Mouse (Mus musculus) adrenal gland, adult 2 months (tissue): Measurements from ENCODE around the gene Hoxb7. TPM values are rescaled to one million over a fixed set of nuclear protein-coding genes. Genes with fewer than 3 reads are reported as not detected.
A peak's percentile ranks its signal among the peaks of the same experiment; 100 is the strongest.

Source experiments
- DNase-seq: peaks from one replicate; pipeline ENCODE4 v3.0.0; 2021
- polyA plus RNA-seq: library from polyadenylated mRNA; depleted of rRNA; stranded (reverse); fragments of >200 nt; gene quantifications from 2 replicates; pipeline ENCODE4 v1.2.3, GENCODE M21; 2012
- total RNA-seq, 2 experiments: library from RNA; stranded (reverse); gene quantifications; 2 replicates each; pipeline ENCODE4 v1.2.3; 2021

Gene Hoxb7
- total and polyA plus RNA-seq, 3 experiments: 46.4 to 55.9 (median 46.7) TPM

GRCm38 (mm10) chr11:96314671-96315343, 28.4 kb downstream of the Hoxb7 start:
- DNase-seq: peak; percentile 83

DNA sequence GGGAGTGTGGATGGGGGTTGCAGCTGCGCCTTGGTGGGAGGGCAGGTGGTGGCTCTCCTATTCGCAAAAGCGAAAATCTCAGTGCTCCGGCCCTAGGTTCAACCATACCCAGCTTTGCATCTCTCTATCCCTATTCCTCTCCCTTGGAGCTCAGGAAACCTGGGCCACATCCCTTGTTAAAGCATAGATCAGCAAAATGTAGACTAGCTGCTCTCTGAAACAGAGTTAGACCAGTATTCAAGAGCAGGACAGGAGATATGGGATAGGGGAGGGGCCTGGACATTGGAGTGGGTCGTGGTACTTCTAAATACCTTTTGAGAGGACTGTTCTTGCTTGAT, 28.9 kb downstream of the Hoxb7 start:
- DNase-seq: peak; percentile 75

GRCm38 (mm10) chr11:96316696-96317607, 30.5 kb downstream of the Hoxb7 start:
- DNase-seq: no peak

GRCm38 (mm10) chr11:96317608-96318367, 31.4 kb downstream of the Hoxb7 start, which contains the start of gene Hoxb4:
TSS of gene Hoxb4 (plus strand) at chr11:96318267.
- DNase-seq: peak; percentile 73

- DNase-seq: peak; percentile 91
These were observed 32.1 kb downstream of the Hoxb7 start for GRCm38 (mm10) chr11:96318368-96319070.

GRCm38 (mm10) chr11:96319071-96319902, 32.9 kb downstream of the Hoxb7 start:
- peak; percentile 77 for DNase-seq

GRCm38 (mm10) chr11:96319910-96320309, 33.5 kb downstream of the Hoxb7 start:
- peak; percentile 80 for DNase-seq

- peak; percentile 62 for DNase-seq
These were observed 34.3 kb downstream of the Hoxb7 start for GRCm38 (mm10) chr11:96320688-96321087.

DNA sequence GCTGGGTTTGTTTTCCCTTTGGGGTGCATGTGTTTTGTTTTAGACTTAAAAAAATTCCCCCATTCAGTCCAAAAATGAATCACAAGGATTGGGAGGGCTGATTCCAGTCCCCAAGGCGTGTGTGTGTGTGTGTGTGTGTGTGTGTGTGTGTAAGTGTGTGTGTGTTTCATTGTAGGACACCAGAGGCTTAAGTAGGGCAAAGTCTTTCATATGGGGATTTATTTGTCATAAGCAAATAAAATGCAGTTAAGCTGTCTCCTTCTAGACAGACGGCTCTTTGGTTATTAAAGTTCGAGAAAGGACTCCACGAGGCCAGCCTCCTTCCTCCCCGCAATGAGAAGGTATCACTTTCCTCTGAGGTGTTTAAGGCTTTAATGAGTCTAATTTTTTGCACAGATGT, 35.4 kb downstream of the Hoxb7 start:
- DNase-seq: peak; percentile 61

GRCm38 (mm10) chr11:96322738-96323137, 36.3 kb downstream of the Hoxb7 start:
- DNase-seq: no peak

GRCm38 (mm10) chr11:96323154-96323553, 36.7 kb downstream of the Hoxb7 start, which contains the start of gene Hoxb3:
TSS of gene Hoxb3 (plus strand) at chr11:96323326.
- no peak for DNase-seq

DNA sequence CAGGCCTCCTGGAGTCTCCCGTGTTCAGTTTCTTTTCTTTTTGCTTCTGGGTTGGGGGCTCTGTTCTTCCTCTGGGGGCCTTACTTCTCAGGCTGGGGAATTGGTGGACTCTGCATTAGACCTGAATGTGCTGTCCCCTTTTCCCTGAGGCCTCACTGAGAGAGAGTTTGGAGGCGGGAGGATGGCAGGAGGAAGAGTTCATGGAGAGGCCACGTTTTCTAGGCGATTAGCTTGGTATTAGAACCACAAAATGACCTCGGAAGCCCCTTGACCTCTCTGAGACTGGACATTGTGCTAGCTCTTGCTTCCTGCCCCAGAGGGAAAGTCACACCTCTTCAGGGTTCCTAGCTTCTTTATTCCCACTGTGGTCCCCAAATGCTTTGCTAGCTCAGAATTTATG, 37.7 kb downstream of the Hoxb7 start:
- DNase-seq: peak; percentile 63

- no peak for DNase-seq
These were observed 38.5 kb downstream of the Hoxb7 start for GRCm38 (mm10) chr11:96324965-96325364.

GRCm38 (mm10) chr11:96325747-96326212, 39.4 kb downstream of the Hoxb7 start:
- DNase-seq: peak; percentile 69

DNA sequence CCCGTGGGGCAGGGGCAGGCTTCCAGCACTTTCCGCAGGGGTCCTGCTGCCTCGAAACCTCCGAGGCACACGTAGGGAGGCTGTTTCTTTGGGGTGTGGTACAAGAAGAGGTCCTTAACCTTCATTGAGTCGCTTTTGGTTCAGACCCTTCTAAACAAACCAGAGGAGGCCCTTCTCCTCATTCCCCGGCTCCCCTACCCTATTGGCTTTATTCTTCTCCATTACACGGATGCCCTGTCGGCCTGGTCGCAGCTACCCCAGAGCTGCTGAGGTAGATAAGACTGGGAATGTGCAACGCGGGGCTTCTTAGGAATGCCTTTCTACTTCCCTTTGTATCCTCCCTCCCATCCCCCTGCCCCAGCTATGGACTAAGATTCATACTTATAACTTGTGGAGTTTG, 40.3 kb downstream of the Hoxb7 start:
- DNase-seq: no peak

DNA sequence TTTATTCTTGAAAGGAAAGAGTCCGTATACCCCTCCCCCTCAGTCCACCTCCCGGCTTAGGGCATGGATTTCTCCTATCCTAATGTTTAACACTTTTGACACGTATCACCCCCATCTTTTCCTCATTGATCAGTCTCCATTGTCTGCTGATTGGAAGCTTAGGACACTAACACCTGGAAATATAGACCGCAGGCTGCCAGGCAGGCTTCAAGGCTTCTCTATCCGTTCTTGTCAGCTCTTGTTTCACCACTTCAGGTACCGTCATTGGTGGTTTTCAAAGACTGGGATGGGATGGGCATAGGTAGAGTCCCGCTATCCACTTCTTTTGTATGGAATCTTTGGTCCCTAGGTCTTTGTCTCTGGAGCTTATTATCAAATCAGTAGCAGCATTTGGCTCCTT, 40.7 kb downstream of the Hoxb7 start:
- no peak for DNase-seq

GRCm38 (mm10) chr11:96327750-96328149, 41.3 kb downstream of the Hoxb7 start:
- DNase-seq: no peak

GRCm38 (mm10) chr11:96328605-96329004, 42.2 kb downstream of the Hoxb7 start:
- no peak for DNase-seq

DNA sequence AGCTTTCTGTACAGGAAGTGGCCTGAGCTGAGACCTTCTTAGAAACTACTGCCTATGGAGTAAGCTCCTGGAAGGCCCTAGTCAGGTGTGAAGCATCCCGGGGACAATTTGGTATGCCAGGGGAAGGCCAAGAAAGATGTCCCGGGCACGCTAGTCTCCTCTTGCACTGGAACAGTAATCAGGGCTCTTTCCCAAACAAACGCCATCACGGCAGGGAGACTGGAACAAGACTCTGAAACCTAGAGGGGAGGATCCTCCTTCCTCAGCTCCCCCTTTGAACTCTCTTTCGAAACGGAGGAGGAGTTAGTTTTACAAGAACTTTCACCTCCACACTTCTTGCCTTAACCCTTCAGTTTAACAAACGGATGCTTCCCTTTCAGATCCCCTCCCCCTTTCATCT, 45.7 kb downstream of the Hoxb7 start:
- no peak for DNase-seq

- DNase-seq: no peak
These were observed 46.2 kb downstream of the Hoxb7 start for GRCm38 (mm10) chr11:96332618-96333032.
